In genomic region chr11:96255111-96255995, GRCm38 (mm10) we compare ENCODE assay signal across 13 mouse cellular contexts. TPM values are rescaled to one million over a fixed set of nuclear protein-coding genes. Genes with fewer than 3 reads are reported as not detected.
A peak's percentile ranks its signal among the peaks of the same experiment; 100 is the strongest.
DNase-seq lines count a peak whose midpoint lies in the region; ATAC-seq and TF ChIP-seq lines count a peak whose summit lies in the region.
"Had no signal": no experiment of that assay in that cellular context is flagged by ENCODE, and none has a peak within 500 bp of the region (broad histone marks: within the 10 kb centered on the region; RNA-seq: fewer than 3 reads in every experiment).

No protein-coding gene starts in this region.

- H3K27me3 ChIP-seq in lung, embryonic 16.5 days (ENCODE audit: control insufficient read depth, insufficient read depth, low read depth, low read length), result peaks cover 96% of the 10 kb centered on the region
- H3K27me3 ChIP-seq in lung, postnatal 0 days (replicated peaks; ENCODE audit: insufficient read depth, low read length), result peaks cover 79% of the 10 kb centered on the region
- H3K27me3 ChIP-seq in embryonic facial prominence, embryonic 10.5 days (replicated peaks; ENCODE audit: low read depth, poor library complexity, severe bottlenecking), result peaks cover 100% of the 10 kb centered on the region
- no peaks in the 10 kb centered on the region for H3K27me3 ChIP-seq in kidney, postnatal 0 days (ENCODE audit: insufficient read depth, low read length)

- 0 out of 2 replicates have a peak overlapping the region, but pooled peaks have one; percentile 9 for H3K4me3 ChIP-seq in lung, embryonic 16.5 days (ENCODE audit: low read length)
- H3K4me3 ChIP-seq in lung, postnatal 0 days (ENCODE audit: low read depth, low read length), result no peak overlapping the region
- no peak overlapping the region for H3K4me3 ChIP-seq in embryonic facial prominence, embryonic 10.5 days
- peak overlapping the region; percentile 77 for H3K4me3 ChIP-seq in kidney, postnatal 0 days (replicated peaks; ENCODE audit: low read depth, low read length)
- H3K4me3 ChIP-seq: myocyte had no signal

- no peak for ATAC-seq in lung, embryonic 16.5 days (ENCODE audit: low read depth)
- no peak for ATAC-seq in lung, postnatal 0 days
- no peak for ATAC-seq in kidney, postnatal 0 days (replicated peaks; ENCODE audit: low FRiP score, low read depth)
- ATAC-seq: hindbrain, postnatal 0 days had no signal

- peaks cover 3% of the 10 kb centered on the region; the same call in 1 of the 2 replicates for H3K4me1 ChIP-seq in lung, embryonic 16.5 days (replicated peaks; ENCODE audit: control insufficient read depth, insufficient read depth, low read length)
- H3K4me1 ChIP-seq in lung, postnatal 0 days (ENCODE audit: insufficient read depth, low read depth, low read length), result no peaks in the 10 kb centered on the region
- H3K4me1 ChIP-seq in embryonic facial prominence, embryonic 10.5 days, result peaks cover 7% of the 10 kb centered on the region; the same call in 1 of the 2 replicates
- peaks cover 38% of the 10 kb centered on the region for H3K4me1 ChIP-seq in kidney, postnatal 0 days (replicated peaks; ENCODE audit: insufficient read depth, low read length)

- no peaks in the 10 kb centered on the region for H3K9me3 ChIP-seq in lung, embryonic 16.5 days (ENCODE audit: control insufficient read depth, low read length)
- no peaks in the 10 kb centered on the region for H3K9me3 ChIP-seq in lung, postnatal 0 days (ENCODE audit: low read length)
- H3K9me3 ChIP-seq in embryonic facial prominence, embryonic 10.5 days, result no peaks in the 10 kb centered on the region
- no peaks in the 10 kb centered on the region for H3K9me3 ChIP-seq in kidney, postnatal 0 days (replicated peaks; ENCODE audit: low read length)
- H3K9me3 ChIP-seq: G1E had no signal

- DNase-seq in lung, postnatal 0 days (ENCODE audit: low spot score), result no peak
- DNase-seq in embryonic facial prominence, embryonic 10.5 days (ENCODE audit: low spot score), result peak; percentile 44
- peak; percentile 52 for DNase-seq in kidney, postnatal 0 days (ENCODE audit: low spot score)
- DNase-seq in yolk sac, embryonic 10.5 days (ENCODE audit: low spot score), result peak; percentile 10
- DNase-seq in spleen, adult 18-20 months, result no peak
- no peak for DNase-seq in right cerebral cortex, postnatal 4 days
- DNase-seq: cerebellum, adult 11-12 months; lung, postnatal 4 days; right cerebral cortex, postnatal 14 days had no signal

- no peak overlapping the region for H3K4me2 ChIP-seq in lung, embryonic 16.5 days (ENCODE audit: low read depth, low read length)
- H3K4me2 ChIP-seq in lung, postnatal 0 days (replicated peaks; ENCODE audit: low read depth, low read length), result no peak overlapping the region; the same call in 1 of the 2 replicates
- peak overlapping the region; percentile 65 for H3K4me2 ChIP-seq in kidney, postnatal 0 days (ENCODE audit: low read length)

- no peak for TF ChIP-seq EP300 in lung, postnatal 0 days (IDR thresholded peaks at IDR 0.05)

- no peaks in the 10 kb centered on the region for H3K36me3 ChIP-seq in lung, embryonic 16.5 days (ENCODE audit: control insufficient read depth, insufficient read depth, low read length)
- no peaks in the 10 kb centered on the region for H3K36me3 ChIP-seq in lung, postnatal 0 days (ENCODE audit: insufficient read depth, low read length)
- H3K36me3 ChIP-seq in embryonic facial prominence, embryonic 10.5 days (replicated peaks), result no peaks in the 10 kb centered on the region
- H3K36me3 ChIP-seq in kidney, postnatal 0 days (ENCODE audit: insufficient read depth, low read length), result no peaks in the 10 kb centered on the region
- H3K36me3 ChIP-seq: G1E had no signal

- WGBS in lung, embryonic 16.5 days, result 3% methylated on average over 39 of the region's 39 CpGs
- 6% methylated on average over 39 of the region's 39 CpGs for WGBS in lung, postnatal 0 days
- WGBS in embryonic facial prominence, embryonic 10.5 days, result 1% methylated on average over 39 of the region's 39 CpGs
- WGBS in kidney, postnatal 0 days, result 12% methylated on average over 39 of the region's 39 CpGs

- H3K9ac ChIP-seq in lung, embryonic 16.5 days (ENCODE audit: low read length), result no peak overlapping the region
- no peak overlapping the region for H3K9ac ChIP-seq in lung, postnatal 0 days (replicated peaks; ENCODE audit: low read depth)
- H3K9ac ChIP-seq in kidney, postnatal 0 days (ENCODE audit: low read depth, low read length), result peak overlapping the region; percentile 91

- TF ChIP-seq CTCF in lung, postnatal 0 days (IDR thresholded peaks at IDR 0.05), result no peak
- no peak for TF ChIP-seq CTCF in kidney, postnatal 0 days (IDR thresholded peaks at IDR 0.05; ENCODE audit: low read depth)

- H3K27ac ChIP-seq in lung, embryonic 16.5 days (ENCODE audit: low read length), result no peak overlapping the region
- H3K27ac ChIP-seq in lung, postnatal 0 days (ENCODE audit: low read length), result no peak overlapping the region
- H3K27ac ChIP-seq in embryonic facial prominence, embryonic 10.5 days (replicated peaks), result no peak overlapping the region
- H3K27ac ChIP-seq in kidney, postnatal 0 days, result peak overlapping the region; percentile 92
- H3K27ac ChIP-seq: hindbrain, postnatal 0 days had no signal

RNA-seq across cellular contexts. Expression of gene Hoxb9, which starts 15.9 kb away (rescaled TPM):
- polyA plus RNA-seq in lung, embryonic 16.5 days (2015; fragmentation: Nextera tagmentation; extraction: Ambion mirVana), result 0.28 and 0.30 TPM in 2 replicates
- polyA plus RNA-seq in lung, postnatal 0 days (2015; fragmentation: Nextera tagmentation; extraction: Ambion mirVana), result not detected in 2 replicates
- not detected in 2 replicates for polyA plus RNA-seq in embryonic facial prominence, embryonic 10.5 days (2016; fragmentation: Nextera tagmentation; extraction: Ambion mirVana)
- polyA plus RNA-seq in kidney, postnatal 0 days (2015; fragmentation: Nextera tagmentation; extraction: Ambion mirVana), result 22.6 and 23.1 TPM in 2 replicates
- polyA plus RNA-seq: G1E; hindbrain, postnatal 0 days had no signal

RNA-seq across cellular contexts. Expression of gene Hoxb8, which starts 26.4 kb away (rescaled TPM):
- 0.33 and 0.79 TPM in 2 replicates for polyA plus RNA-seq in lung, embryonic 16.5 days (2015; fragmentation: Nextera tagmentation; extraction: Ambion mirVana)
- 0.23 and 0.35 TPM in 2 replicates for polyA plus RNA-seq in lung, postnatal 0 days (2015; fragmentation: Nextera tagmentation; extraction: Ambion mirVana)
- not detected in 2 replicates for polyA plus RNA-seq in embryonic facial prominence, embryonic 10.5 days (2016; fragmentation: Nextera tagmentation; extraction: Ambion mirVana)
- polyA plus RNA-seq in kidney, postnatal 0 days (2015; fragmentation: Nextera tagmentation; extraction: Ambion mirVana), result 8.7 and 12.2 TPM in 2 replicates

RNA-seq across cellular contexts. Expression of gene Hoxb7, which starts 31.1 kb away (rescaled TPM):
- 2.2 and 3.2 TPM in 2 replicates for polyA plus RNA-seq in lung, embryonic 16.5 days (2015; fragmentation: Nextera tagmentation; extraction: Ambion mirVana)
- polyA plus RNA-seq in lung, postnatal 0 days (2015; fragmentation: Nextera tagmentation; extraction: Ambion mirVana), result 1.3 and 1.9 TPM in 2 replicates
- polyA plus RNA-seq in embryonic facial prominence, embryonic 10.5 days (2016; fragmentation: Nextera tagmentation; extraction: Ambion mirVana), result not detected in 2 replicates
- polyA plus RNA-seq in kidney, postnatal 0 days (2015; fragmentation: Nextera tagmentation; extraction: Ambion mirVana), result 56.1 and 58.9 TPM in 2 replicates
- polyA plus RNA-seq: G1E had no signal

RNA-seq across cellular contexts. Expression of gene Hoxb6, which starts 36.9 kb away (rescaled TPM):
- polyA plus RNA-seq in lung, embryonic 16.5 days (2015; fragmentation: Nextera tagmentation; extraction: Ambion mirVana), result 8.8 and 11.6 TPM in 2 replicates
- 7.3 and 7.4 TPM in 2 replicates for polyA plus RNA-seq in lung, postnatal 0 days (2015; fragmentation: Nextera tagmentation; extraction: Ambion mirVana)
- polyA plus RNA-seq in embryonic facial prominence, embryonic 10.5 days (2016; fragmentation: Nextera tagmentation; extraction: Ambion mirVana), result 0.15 TPM in 1 of 2 replicates, not detected in the other
- polyA plus RNA-seq in kidney, postnatal 0 days (2015; fragmentation: Nextera tagmentation; extraction: Ambion mirVana), result 45.0 and 47.8 TPM in 2 replicates
- polyA plus RNA-seq: myocyte had no signal

RNA-seq across cellular contexts. Expression of gene Hoxb5, which starts 47.8 kb away (rescaled TPM):
- polyA plus RNA-seq in lung, embryonic 16.5 days (2015; fragmentation: Nextera tagmentation; extraction: Ambion mirVana), result 39.2 and 46.6 TPM in 2 replicates
- polyA plus RNA-seq in lung, postnatal 0 days (2015; fragmentation: Nextera tagmentation; extraction: Ambion mirVana), result 16.8 and 17.3 TPM in 2 replicates
- 0.07 and 0.28 TPM in 2 replicates for polyA plus RNA-seq in embryonic facial prominence, embryonic 10.5 days (2016; fragmentation: Nextera tagmentation; extraction: Ambion mirVana)
- 10.2 and 12.9 TPM in 2 replicates for polyA plus RNA-seq in kidney, postnatal 0 days (2015; fragmentation: Nextera tagmentation; extraction: Ambion mirVana)
- polyA plus RNA-seq: myocyte had no signal

Comparison
In these comparisons a context has a peak if more than half of its experiments do, and no peak if none do; other contexts are left out.
1. H3K4me3 ChIP-seq: peak in lung, embryonic 16.5 days (single experiment) and kidney, postnatal 0 days (single experiment); none in lung, postnatal 0 days (single experiment) and embryonic facial prominence, embryonic 10.5 days (single experiment).
2. DNase-seq: peak in embryonic facial prominence, embryonic 10.5 days (single experiment), kidney, postnatal 0 days (single experiment) and yolk sac, embryonic 10.5 days (single experiment); none in lung, postnatal 0 days (single experiment), spleen, adult 18-20 months (0 of 2) and right cerebral cortex, postnatal 4 days (single experiment).
3. RNA of gene Hoxb9, which starts 15.9 kb away (polyA plus RNA-seq): 22.6 to 23.1 TPM in kidney, postnatal 0 days; 0.28 to 0.30 TPM in lung, embryonic 16.5 days, not detected in lung, postnatal 0 days and not detected in embryonic facial prominence, embryonic 10.5 days; every median in the first group is over 10 times any median in the second.
4. RNA of gene Hoxb7, which starts 31.1 kb away (polyA plus RNA-seq): 56.1 to 58.9 TPM in kidney, postnatal 0 days; 2.2 to 3.2 TPM in lung, embryonic 16.5 days, 1.3 to 1.9 TPM in lung, postnatal 0 days and not detected in embryonic facial prominence, embryonic 10.5 days; every median in the first group is over 10 times any median in the second.